Mouse (Mus musculus) cerebellum, adult 9-10 months (tissue): ENCODE results near the gene Pou5f1.

Experiments used
- DNase-seq: peaks from one replicate; pipeline ENCODE4 v3.0.0; 2022

Pou5f1 gene

GRCm38 (mm10) chr17:35514756-35515155 is 8.9 kb downstream of the Pou5f1 start:
- no peak for DNase-seq

GRCm38 (mm10) chr17:35515911-35516640 is 10.3 kb downstream of the Pou5f1 start:
- DNase-seq, result no peak

GRCm38 (mm10) chr17:35516652-35517500 is 11.1 kb downstream of the Pou5f1 start, which contains the start of the genes Tcf19 and Cchcr1:
TSS of gene Tcf19 (minus strand) at chr17:35516824.
TSS of gene Cchcr1 (plus strand) at chr17:35517100.
- DNase-seq, result peak; percentile 92

GRCm38 (mm10) chr17:35517526-35517925 is 11.7 kb downstream of the Pou5f1 start:
- no peak for DNase-seq

DNA sequence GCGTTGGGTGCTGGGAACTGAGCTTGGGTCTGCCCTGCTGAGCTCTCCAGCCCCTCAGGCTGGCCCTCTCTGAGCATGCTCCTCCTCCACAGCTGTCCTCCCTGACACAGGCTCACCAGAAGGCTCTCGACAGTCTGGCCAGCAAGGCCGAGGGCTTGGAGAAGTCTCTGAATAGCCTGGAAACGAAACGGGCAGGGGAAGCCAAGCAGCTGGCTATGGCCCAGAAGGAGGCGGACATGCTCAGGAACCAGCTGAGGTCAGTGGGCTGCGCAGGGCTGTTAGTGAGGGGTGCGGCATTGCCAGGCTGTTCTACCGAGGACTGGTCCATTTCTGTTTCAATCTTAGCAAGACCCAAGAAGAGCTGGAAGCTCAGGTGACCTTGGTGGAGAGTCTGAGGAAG is 18.5 kb downstream of the Pou5f1 start:
- no peak for DNase-seq

GRCm38 (mm10) chr17:35526644-35527043 is 20.8 kb downstream of the Pou5f1 start:
- no peak for DNase-seq

GRCm38 (mm10) chr17:35532360-35532759 is 26.5 kb downstream of the Pou5f1 start:
- DNase-seq, result no peak

GRCm38 (mm10) chr17:35532901-35533300 is 27.1 kb downstream of the Pou5f1 start, which contains the start of gene Psors1c2:
TSS of gene Psors1c2 (plus strand) at chr17:35533201.
- DNase-seq, result no peak

GRCm38 (mm10) chr17:35534343-35534742 is 28.5 kb downstream of the Pou5f1 start:
- DNase-seq, result peak; percentile 85

GRCm38 (mm10) chr17:35537421-35537820 is 31.6 kb downstream of the Pou5f1 start:
- no peak for DNase-seq

- no peak for DNase-seq
Measured at GRCm38 (mm10) chr17:35538476-35538875, 32.7 kb downstream of the Pou5f1 start.

GRCm38 (mm10) chr17:35539540-35539939 is 33.7 kb downstream of the Pou5f1 start:
- no peak for DNase-seq

DNA sequence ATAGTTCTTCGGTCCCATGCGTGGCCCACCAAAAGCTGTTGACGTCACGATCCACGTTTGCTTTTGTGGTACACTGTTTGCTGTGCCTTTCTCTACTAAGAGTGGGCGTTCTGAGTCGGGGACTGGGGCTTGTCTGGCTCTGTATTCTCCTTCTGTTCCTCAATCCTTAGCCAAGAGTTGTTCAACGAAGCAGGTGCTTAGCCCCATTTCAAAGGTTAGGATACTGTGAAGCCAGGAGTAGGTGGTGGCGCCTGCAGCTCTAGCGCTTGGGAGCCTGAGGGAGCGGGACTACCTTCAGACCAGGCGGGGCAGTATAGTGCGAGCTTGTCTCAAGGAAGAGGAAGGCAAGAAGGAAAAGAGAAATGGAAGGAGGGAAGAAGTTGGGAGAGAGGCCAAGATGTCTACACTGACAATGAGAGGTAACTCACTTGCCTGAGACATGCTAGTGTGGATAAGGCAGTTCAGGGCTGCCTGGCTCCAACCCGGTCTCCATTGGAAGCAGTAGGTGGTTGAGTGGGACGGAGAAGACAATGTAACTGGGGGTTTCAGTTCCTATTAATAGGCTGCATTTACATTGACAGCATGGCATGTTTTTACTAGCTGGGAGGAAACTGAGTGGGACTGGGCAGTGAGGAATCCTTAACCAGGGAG is 37.1 kb downstream of the Pou5f1 start:
- DNase-seq, result no peak

- no peak for DNase-seq
Measured at GRCm38 (mm10) chr17:35543412-35543861, 37.6 kb downstream of the Pou5f1 start.

DNA sequence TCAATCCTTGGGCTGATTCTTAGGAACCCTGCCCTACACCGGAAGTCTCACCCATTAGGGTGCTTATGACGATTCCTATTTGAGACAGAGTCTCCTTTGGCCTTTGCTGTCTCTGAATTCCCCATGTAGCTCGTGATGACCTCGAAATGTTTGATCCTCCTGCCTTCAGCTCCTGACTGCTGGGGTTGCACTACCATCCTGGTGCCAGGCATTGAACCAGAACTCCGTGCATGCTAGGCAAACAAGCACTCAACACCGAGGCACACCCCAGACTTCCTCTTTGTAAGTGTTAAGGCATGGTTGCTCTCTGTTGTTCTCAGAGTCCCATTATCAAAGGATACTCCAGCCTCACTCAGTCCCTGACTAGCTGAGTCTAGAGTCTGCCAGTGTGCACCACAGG is 38.2 kb downstream of the Pou5f1 start:
- no peak for DNase-seq

DNA sequence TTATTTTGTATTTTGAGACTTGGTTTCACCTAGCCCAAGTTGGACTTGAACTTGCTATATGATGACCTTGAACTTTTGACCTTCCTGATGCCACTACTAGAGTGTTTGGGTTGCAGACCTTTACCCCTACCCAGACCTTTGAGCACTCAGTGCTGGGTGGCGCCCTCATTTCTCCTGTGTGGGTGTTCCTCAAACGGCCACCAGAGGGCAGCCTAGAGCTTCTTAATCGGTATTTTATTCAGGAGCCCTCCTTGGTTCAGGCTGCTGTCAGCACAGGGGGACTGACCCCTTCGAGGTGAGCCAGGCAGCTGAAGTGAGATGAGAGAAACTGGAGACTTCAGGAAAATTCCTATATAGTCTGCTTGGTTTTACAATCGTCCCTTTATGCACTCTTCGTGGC is 38.9 kb downstream of the Pou5f1 start:
- DNase-seq, result peak; percentile 72

- no peak for DNase-seq
Measured at GRCm38 (mm10) chr17:35547465-35547864, 41.6 kb downstream of the Pou5f1 start.

DNA sequence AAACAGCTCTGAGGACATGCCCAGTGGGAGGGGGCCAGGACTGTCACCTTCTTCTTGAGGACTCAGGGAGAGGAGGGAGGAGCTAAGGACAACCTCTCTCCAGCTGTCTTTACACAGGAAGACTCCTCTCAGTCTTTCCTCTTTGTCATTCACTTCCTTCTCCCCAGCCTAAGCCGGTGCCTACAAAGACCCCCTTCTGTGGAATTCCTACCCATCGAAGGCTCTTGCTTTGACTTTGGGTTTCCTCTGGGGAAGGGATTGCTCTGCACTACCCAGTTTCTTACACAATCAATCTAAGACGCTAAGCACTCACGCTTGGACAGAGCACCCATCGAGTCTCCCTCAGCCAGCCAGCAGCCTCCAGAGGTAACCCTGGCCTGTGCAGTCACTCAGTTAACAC is 42.8 kb downstream of the Pou5f1 start:
- DNase-seq, result no peak

- peak; percentile 86 for DNase-seq
Measured at GRCm38 (mm10) chr17:35549437-35550142, 43.8 kb downstream of the Pou5f1 start.

- no peak for DNase-seq
Measured at GRCm38 (mm10) chr17:35550143-35550494, 44.3 kb downstream of the Pou5f1 start.

- no peak for DNase-seq
Measured at GRCm38 (mm10) chr17:35550871-35551270, 45.1 kb downstream of the Pou5f1 start.

GRCm38 (mm10) chr17:35551881-35552414 is 46.1 kb downstream of the Pou5f1 start, which contains the start of gene Cdsn:
TSS of gene Cdsn (plus strand) at chr17:35552128.
- no peak for DNase-seq
